Mouse (Mus musculus): Measurements from ENCODE around the gene Krtap10-4. TPM values are rescaled to one million over a fixed set of nuclear protein-coding genes. Genes with fewer than 3 reads are reported as not detected.

Gene Krtap10-4
- polyA plus RNA-seq (2015; fragmentation: Nextera tagmentation; extraction: Ambion mirVana), result not detected in 2 replicates

DNA sequence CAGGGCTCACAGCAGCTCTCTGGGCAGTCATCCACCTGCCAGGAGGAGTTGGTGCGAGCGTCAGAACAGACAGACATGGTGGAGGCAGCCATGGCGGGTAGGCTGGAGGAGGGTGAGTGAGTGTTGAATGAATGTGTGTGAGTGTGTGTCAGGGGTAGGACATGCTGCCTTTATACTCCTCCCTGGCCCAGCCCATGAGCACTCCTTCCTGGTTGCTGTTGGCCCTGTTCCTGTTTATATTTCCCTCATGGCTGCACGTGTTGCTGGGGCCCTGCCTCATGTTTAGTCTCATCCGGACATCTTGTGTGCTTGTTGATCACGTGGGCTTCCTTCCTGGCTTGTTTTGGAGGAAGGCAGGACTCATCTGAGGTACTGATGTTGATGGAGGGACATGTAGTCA lies at the start of gene Krtap10-4:
Gene Krtap10-4 (minus strand): TSS at position 145 of the 400 bp plus-strand sequence.

GRCm38 (mm10) chr10:77861675-77862074 lies 34.8 kb upstream of the Krtap10-4 start, which contains the start of gene Gm3285:
Gene Gm3285 (plus strand): TSS chr10:77861975.

DNA sequence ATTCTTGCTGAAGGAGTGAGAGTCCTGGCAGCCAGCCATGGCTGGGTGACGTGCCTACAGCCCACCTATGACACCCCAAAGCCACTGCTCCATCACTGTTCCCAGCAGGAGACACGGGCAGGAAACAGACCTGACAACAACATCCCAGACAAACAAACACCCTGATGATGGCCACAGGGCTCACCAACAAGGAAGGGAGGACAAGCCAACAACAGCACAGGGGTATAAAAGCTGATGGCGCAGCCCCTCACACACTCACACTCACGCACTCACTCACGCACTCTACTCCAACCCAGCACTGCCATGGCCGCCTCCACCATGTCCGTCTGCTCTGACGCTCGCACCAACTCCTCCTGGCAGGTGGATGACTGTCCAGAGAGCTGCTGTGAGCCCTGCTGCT lies 25.7 kb upstream of the Krtap10-4 start, which contains the start of gene Gm10318:
Gene Gm10318 (plus strand): TSS at position 301 of the 400 bp plus-strand sequence.

DNA sequence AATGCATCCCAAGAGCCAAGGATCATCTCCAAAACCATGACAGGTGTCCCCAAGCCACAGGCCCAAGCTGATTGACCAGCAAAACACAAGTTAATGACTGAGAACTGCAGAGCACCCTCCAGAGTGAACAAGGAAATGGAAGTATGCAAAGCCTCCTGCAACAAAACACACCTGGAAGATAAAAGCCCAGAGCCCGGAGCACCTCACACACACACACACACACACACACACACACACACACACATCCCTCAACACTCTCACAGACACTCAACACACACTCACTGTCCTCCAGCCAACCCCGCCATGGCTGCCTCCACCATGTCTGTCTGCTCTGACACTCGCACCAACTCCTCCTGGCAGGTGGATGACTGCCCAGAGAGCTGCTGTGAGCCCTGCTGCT lies 19.6 kb upstream of the Krtap10-4 start, which contains the start of gene Gm36176:
Gene Gm36176 (plus strand): TSS at position 301 of the 400 bp plus-strand sequence.

GRCm38 (mm10) chr10:77835647-77836046 lies 8.8 kb upstream of the Krtap10-4 start, which contains the start of gene Krtap10-10:
Gene Krtap10-10 (plus strand): TSS chr10:77835947.

DNA sequence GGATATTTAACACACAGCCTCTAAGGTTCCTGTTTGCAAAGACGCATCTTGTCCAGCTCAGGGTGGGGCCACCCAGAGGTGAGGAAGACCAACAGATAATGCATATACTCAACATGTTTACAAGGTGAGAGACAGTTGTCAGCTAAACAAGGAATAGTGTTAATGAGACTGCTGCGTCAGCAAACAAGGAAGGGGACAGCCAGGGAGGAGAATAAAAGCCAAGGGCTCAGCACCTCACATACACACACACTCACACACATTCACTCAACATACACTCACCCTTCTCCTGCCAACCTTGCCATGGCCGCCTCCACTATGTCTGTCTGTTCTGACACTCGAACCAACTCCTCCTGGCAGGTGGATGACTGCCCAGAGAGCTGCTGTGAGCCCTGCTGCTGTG lies 12.5 kb downstream of the Krtap10-4 start, which contains the start of gene Gm2696:
Gene Gm2696 (plus strand): TSS at position 301 of the 400 bp plus-strand sequence.

GRCm38 (mm10) chr10:77811743-77812142 lies 15.2 kb downstream of the Krtap10-4 start, which contains the start of gene Gm9507:
Gene Gm9507 (minus strand): TSS chr10:77811843.

GRCm38 (mm10) chr10:77798921-77799508 lies 27.9 kb downstream of the Krtap10-4 start, which contains the start of gene Gm19668:
Gene Gm19668 (minus strand): TSS chr10:77799133.

DNA sequence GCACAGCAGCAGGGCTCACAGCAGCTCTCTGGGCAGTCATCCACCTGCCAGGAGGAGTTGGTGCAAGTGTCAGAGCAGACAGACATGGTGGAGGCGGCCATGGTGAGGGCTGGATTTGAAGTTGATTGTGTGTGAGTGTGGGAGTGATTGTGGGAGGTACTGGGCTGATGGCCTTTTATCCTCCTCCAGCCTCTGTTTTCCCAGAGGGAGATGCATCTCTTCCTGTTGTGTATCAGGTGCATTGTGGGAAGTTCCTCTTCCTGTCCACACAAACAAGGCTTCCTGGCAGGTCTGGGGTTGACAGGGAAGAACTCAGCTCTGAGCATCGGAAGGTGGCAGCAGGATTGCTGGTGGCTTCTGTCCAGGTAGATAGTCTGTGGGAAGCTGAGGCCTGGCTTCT lies 31.9 kb downstream of the Krtap10-4 start, which contains the start of gene Gm9639:
Gene Gm9639 (minus strand): TSS at position 101 of the 400 bp plus-strand sequence.

GRCm38 (mm10) chr10:77787876-77788275 lies 39.0 kb downstream of the Krtap10-4 start, which contains the start of gene Gm7137:
Gene Gm7137 (minus strand): TSS chr10:77788200.

GRCm38 (mm10) chr10:77782442-77782841 lies 44.5 kb downstream of the Krtap10-4 start, which contains the start of gene Gm3250:
Gene Gm3250 (minus strand): TSS chr10:77782542.

GRCm38 (mm10) chr10:77776844-77777243 lies 50.1 kb downstream of the Krtap10-4 start, which contains the start of gene Gm7138:
Gene Gm7138 (minus strand): TSS chr10:77776944.

Other genes with a start within 250 kb of the Krtap10-4 start
- 71.1 and 81.7 TPM in 2 replicates for gene Pttg1ip, start 245.4 kb downstream of the Krtap10-4 start, polyA plus RNA-seq (2015; fragmentation: Nextera tagmentation; extraction: Ambion mirVana)
- 163 and 182 TPM in 2 replicates for gene Sumo3, start 221.0 kb downstream of the Krtap10-4 start, polyA plus RNA-seq (2015; fragmentation: Nextera tagmentation; extraction: Ambion mirVana)
- 5.2 and 12.6 TPM in 2 replicates for gene Gm49325, start 220.9 kb downstream of the Krtap10-4 start, polyA plus RNA-seq (2015; fragmentation: Nextera tagmentation; extraction: Ambion mirVana)
- 41.2 and 42.6 TPM in 2 replicates for gene Ube2g2, start 204.8 kb downstream of the Krtap10-4 start, polyA plus RNA-seq (2015; fragmentation: Nextera tagmentation; extraction: Ambion mirVana)
- 0.10 TPM in 1 of 2 replicates, not detected in the other for gene Tspear, start 140.5 kb downstream of the Krtap10-4 start, polyA plus RNA-seq (2015; fragmentation: Nextera tagmentation; extraction: Ambion mirVana)
- not detected in 2 replicates for gene Gm19402, start 136.3 kb downstream of the Krtap10-4 start, polyA plus RNA-seq (2015; fragmentation: Nextera tagmentation; extraction: Ambion mirVana)
- gene Gm9508, start 129.9 kb downstream of the Krtap10-4 start, polyA plus RNA-seq (2015; fragmentation: Nextera tagmentation; extraction: Ambion mirVana), result not detected in 2 replicates
- gene Gm10272, start 120.5 kb downstream of the Krtap10-4 start, polyA plus RNA-seq (2015; fragmentation: Nextera tagmentation; extraction: Ambion mirVana), result not detected in 2 replicates
- gene Gm10024, start 115.6 kb downstream of the Krtap10-4 start, polyA plus RNA-seq (2015; fragmentation: Nextera tagmentation; extraction: Ambion mirVana), result not detected in 2 replicates
- not detected in 2 replicates for gene Gm10142, start 111.3 kb downstream of the Krtap10-4 start, polyA plus RNA-seq (2015; fragmentation: Nextera tagmentation; extraction: Ambion mirVana)
- not detected in 2 replicates for gene Krtap12-1, start 106.5 kb downstream of the Krtap10-4 start, polyA plus RNA-seq (2015; fragmentation: Nextera tagmentation; extraction: Ambion mirVana)
- not detected in 2 replicates for gene Gm10100, start 100.6 kb downstream of the Krtap10-4 start, polyA plus RNA-seq (2015; fragmentation: Nextera tagmentation; extraction: Ambion mirVana)
- not detected in 2 replicates for gene Gm18596, start 84.5 kb downstream of the Krtap10-4 start, polyA plus RNA-seq (2015; fragmentation: Nextera tagmentation; extraction: Ambion mirVana)
- gene Gm9736, start 75.7 kb downstream of the Krtap10-4 start, polyA plus RNA-seq (2015; fragmentation: Nextera tagmentation; extraction: Ambion mirVana), result not detected in 2 replicates
- not detected in 2 replicates for gene Gm3233, start 67.4 kb downstream of the Krtap10-4 start, polyA plus RNA-seq (2015; fragmentation: Nextera tagmentation; extraction: Ambion mirVana)
- not detected in 2 replicates for gene Gm3238, start 55.8 kb downstream of the Krtap10-4 start, polyA plus RNA-seq (2015; fragmentation: Nextera tagmentation; extraction: Ambion mirVana)
- not detected in 2 replicates for gene Gm7138, start 50.2 kb downstream of the Krtap10-4 start, polyA plus RNA-seq (2015; fragmentation: Nextera tagmentation; extraction: Ambion mirVana)
- gene Gm3250, start 44.6 kb downstream of the Krtap10-4 start, polyA plus RNA-seq (2015; fragmentation: Nextera tagmentation; extraction: Ambion mirVana), result not detected in 2 replicates
- gene Gm7137, start 38.9 kb downstream of the Krtap10-4 start, polyA plus RNA-seq (2015; fragmentation: Nextera tagmentation; extraction: Ambion mirVana), result not detected in 2 replicates
- gene Gm9639, start 32.0 kb downstream of the Krtap10-4 start, polyA plus RNA-seq (2015; fragmentation: Nextera tagmentation; extraction: Ambion mirVana), result not detected in 2 replicates
- not detected in 2 replicates for gene Gm19668, start 28.0 kb downstream of the Krtap10-4 start, polyA plus RNA-seq (2015; fragmentation: Nextera tagmentation; extraction: Ambion mirVana)
- not detected in 2 replicates for gene Gm9507, start 15.3 kb downstream of the Krtap10-4 start, polyA plus RNA-seq (2015; fragmentation: Nextera tagmentation; extraction: Ambion mirVana)
- gene Gm2696, start 12.4 kb downstream of the Krtap10-4 start, polyA plus RNA-seq (2015; fragmentation: Nextera tagmentation; extraction: Ambion mirVana), result not detected in 2 replicates
- gene Krtap10-10, start 8.9 kb upstream of the Krtap10-4 start, polyA plus RNA-seq (2015; fragmentation: Nextera tagmentation; extraction: Ambion mirVana), result not detected in 2 replicates
- not detected in 2 replicates for gene Gm36176, start 19.7 kb upstream of the Krtap10-4 start, polyA plus RNA-seq (2015; fragmentation: Nextera tagmentation; extraction: Ambion mirVana)
- gene Gm10318, start 25.8 kb upstream of the Krtap10-4 start, polyA plus RNA-seq (2015; fragmentation: Nextera tagmentation; extraction: Ambion mirVana), result not detected in 2 replicates
- not detected in 2 replicates for gene Gm3285, start 34.9 kb upstream of the Krtap10-4 start, polyA plus RNA-seq (2015; fragmentation: Nextera tagmentation; extraction: Ambion mirVana)
- 0.45 and 0.57 TPM in 2 replicates for gene Lrrc3, start 75.4 kb upstream of the Krtap10-4 start, polyA plus RNA-seq (2015; fragmentation: Nextera tagmentation; extraction: Ambion mirVana)
- 7.4 and 8.4 TPM in 2 replicates for gene Trpm2, start 143.5 kb upstream of the Krtap10-4 start, polyA plus RNA-seq (2015; fragmentation: Nextera tagmentation; extraction: Ambion mirVana)
- 7.3 and 8.6 TPM in 2 replicates for gene 1810043G02Rik, start 151.4 kb upstream of the Krtap10-4 start, polyA plus RNA-seq (2015; fragmentation: Nextera tagmentation; extraction: Ambion mirVana)
- gene Pfkl, start 183.0 kb upstream of the Krtap10-4 start, polyA plus RNA-seq (2015; fragmentation: Nextera tagmentation; extraction: Ambion mirVana), result 39.6 and 40.7 TPM in 2 replicates
- gene Dnmt3l, start 214.9 kb upstream of the Krtap10-4 start, polyA plus RNA-seq (2015; fragmentation: Nextera tagmentation; extraction: Ambion mirVana), result 0.50 and 0.57 TPM in 2 replicates
- 0.07 TPM in 1 of 2 replicates, not detected in the other for gene Aire, start 216.5 kb upstream of the Krtap10-4 start, polyA plus RNA-seq (2015; fragmentation: Nextera tagmentation; extraction: Ambion mirVana)
- 3.8 and 4.9 TPM in 2 replicates for gene Icosl, start 242.2 kb upstream of the Krtap10-4 start, polyA plus RNA-seq (2015; fragmentation: Nextera tagmentation; extraction: Ambion mirVana)